Mouse (Mus musculus): ENCODE results near the gene Scn4b. TPM values are rescaled to one million over a fixed set of nuclear protein-coding genes. Genes with fewer than 3 reads are reported as not detected.

Scn4b gene
- polyA plus RNA-seq, 1 experiment from 2014 or later: 0.16 TPM

- peaks cover 35% of the 10 kb centered on the region for H3K27me3 ChIP-seq
- H3K9me3 ChIP-seq (replicated peaks): no peaks in the 10 kb centered on the region
- no peak for ATAC-seq (replicated peaks; ENCODE audit: insufficient number of reproducible peaks, insufficient read depth, low FRiP score, low read depth)
- no peak overlapping the region for H3K4me2 ChIP-seq
- WGBS: 64% methylated on average over 3 of the region's 3 CpGs
- H3K27ac ChIP-seq: no peak overlapping the region
- no peak overlapping the region for H3K9ac ChIP-seq
- H3K4me1 ChIP-seq (replicated peaks): no peaks in the 10 kb centered on the region
- no peaks in the 10 kb centered on the region for H3K36me3 ChIP-seq
- no peak overlapping the region for H3K4me3 ChIP-seq
These were observed 8.1 kb upstream of the Scn4b start for GRCm38 (mm10) chr9:45130119-45130518.

- no peak for ATAC-seq (replicated peaks; ENCODE audit: insufficient number of reproducible peaks, insufficient read depth, low FRiP score, low read depth)
- Histone ChIP-seq H3K9ac (no peak overlapping the region), H3K4me1 (replicated peaks) (peaks cover 31% of the 10 kb centered on the region), H3K9me3 (replicated peaks) (no peaks in the 10 kb centered on the region), H3K27ac (no peak overlapping the region), H3K4me2 (no peak overlapping the region), H3K36me3 (no peaks in the 10 kb centered on the region), H3K27me3 (peaks cover 67% of the 10 kb centered on the region), H3K4me3 (no peak overlapping the region)
- 25% methylated on average over 5 of the region's 5 CpGs for WGBS
These were observed 4.5 kb upstream of the Scn4b start for GRCm38 (mm10) chr9:45133484-45134310.

DNA sequence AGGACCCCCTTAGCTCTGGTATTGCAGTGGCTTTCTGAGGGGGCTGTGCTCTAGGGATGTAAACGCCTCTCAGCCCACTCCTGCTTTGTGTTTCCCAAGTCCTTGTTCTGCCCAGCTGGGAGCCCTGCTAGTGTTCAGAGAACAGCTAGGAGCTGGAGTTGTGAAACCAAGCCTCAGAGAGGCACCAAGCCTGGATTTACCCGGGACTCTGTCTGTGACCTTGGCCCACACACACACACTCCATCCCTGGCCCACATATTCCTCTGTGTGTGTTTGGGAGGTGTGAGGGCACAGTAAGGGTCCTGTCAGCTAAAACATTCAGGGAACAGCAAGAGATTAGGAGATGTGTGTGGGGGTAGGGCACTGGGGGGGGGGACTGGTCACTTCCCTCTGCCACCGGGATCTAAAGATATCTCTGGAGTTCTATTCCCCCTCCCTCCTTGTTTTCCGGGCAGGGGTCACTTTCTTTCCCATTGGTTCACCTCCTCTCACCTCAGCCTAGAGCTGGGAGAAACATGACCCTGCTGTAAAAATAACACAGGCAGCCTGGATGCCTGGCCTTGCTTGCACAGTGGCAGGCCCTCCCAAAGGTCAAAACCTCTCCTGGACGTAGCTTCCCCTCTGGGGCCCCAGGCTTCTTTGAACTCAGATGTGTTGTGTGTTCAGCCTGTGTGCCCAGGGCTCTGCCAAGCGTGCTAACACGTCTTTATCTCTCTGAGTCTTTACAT is 1.6 kb upstream of the Scn4b start:
- Histone ChIP-seq H3K4me1 (replicated peaks) (peaks cover 34% of the 10 kb centered on the region), H3K27me3 (peaks cover 82% of the 10 kb centered on the region), H3K27ac (peak overlapping the region; percentile 26; the same call in 1 of the 2 replicates), H3K4me2 (no peak overlapping the region), H3K9ac (no peak overlapping the region), H3K9me3 (replicated peaks) (no peaks in the 10 kb centered on the region), H3K4me3 (no peak overlapping the region), H3K36me3 (no peaks in the 10 kb centered on the region)
- ATAC-seq (replicated peaks; ENCODE audit: insufficient number of reproducible peaks, insufficient read depth, low FRiP score, low read depth): no peak
- WGBS: 16% methylated on average over 7 of the region's 7 CpGs

DNA sequence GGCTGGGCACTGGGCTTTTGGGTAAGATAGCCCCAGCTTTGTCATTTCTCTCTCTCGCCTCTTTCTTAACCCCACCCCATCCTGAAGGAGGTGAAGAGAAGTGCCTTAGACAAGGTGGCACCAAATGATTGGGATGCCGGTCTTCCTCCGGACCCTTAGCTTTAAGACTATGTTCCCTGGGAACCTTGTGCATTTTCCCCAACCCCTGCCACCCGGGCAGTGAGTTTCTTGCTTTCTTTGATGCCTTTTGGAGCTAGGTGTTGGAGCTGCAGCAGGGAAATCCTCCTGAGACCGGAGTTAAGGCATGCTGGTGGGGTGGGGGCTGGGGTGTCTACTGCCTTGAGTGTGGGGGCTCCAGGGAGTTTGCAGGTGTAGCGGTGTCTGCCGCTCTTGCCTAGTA is 887 bp downstream of the Scn4b start:
- H3K4me1 ChIP-seq (replicated peaks): peaks cover 34% of the 10 kb centered on the region
- no peaks in the 10 kb centered on the region for H3K36me3 ChIP-seq
- peak overlapping the region; percentile 96 for H3K4me2 ChIP-seq
- no peak overlapping the region for H3K27ac ChIP-seq
- H3K27me3 ChIP-seq: peaks cover 98% of the 10 kb centered on the region
- H3K9ac ChIP-seq: peak overlapping the region; percentile 34
- 5% methylated on average over 7 of the region's 7 CpGs for WGBS
- H3K4me3 ChIP-seq: peak overlapping the region; percentile 59
- no peaks in the 10 kb centered on the region for H3K9me3 ChIP-seq (replicated peaks)
- no peak for ATAC-seq (replicated peaks; ENCODE audit: insufficient number of reproducible peaks, insufficient read depth, low FRiP score, low read depth)

- Histone ChIP-seq H3K4me2 (no peak overlapping the region), H3K36me3 (no peaks in the 10 kb centered on the region), H3K27me3 (peaks cover 98% of the 10 kb centered on the region), H3K9me3 (replicated peaks) (no peaks in the 10 kb centered on the region), H3K4me1 (replicated peaks) (peaks cover 35% of the 10 kb centered on the region), H3K27ac (no peak overlapping the region), H3K9ac (no peak overlapping the region), H3K4me3 (no peak overlapping the region)
- no peak for ATAC-seq (replicated peaks; ENCODE audit: insufficient number of reproducible peaks, insufficient read depth, low FRiP score, low read depth)
- WGBS: 70% methylated on average over 7 of the region's 7 CpGs
These were observed 2.8 kb downstream of the Scn4b start for GRCm38 (mm10) chr9:45140945-45141344.

DNA sequence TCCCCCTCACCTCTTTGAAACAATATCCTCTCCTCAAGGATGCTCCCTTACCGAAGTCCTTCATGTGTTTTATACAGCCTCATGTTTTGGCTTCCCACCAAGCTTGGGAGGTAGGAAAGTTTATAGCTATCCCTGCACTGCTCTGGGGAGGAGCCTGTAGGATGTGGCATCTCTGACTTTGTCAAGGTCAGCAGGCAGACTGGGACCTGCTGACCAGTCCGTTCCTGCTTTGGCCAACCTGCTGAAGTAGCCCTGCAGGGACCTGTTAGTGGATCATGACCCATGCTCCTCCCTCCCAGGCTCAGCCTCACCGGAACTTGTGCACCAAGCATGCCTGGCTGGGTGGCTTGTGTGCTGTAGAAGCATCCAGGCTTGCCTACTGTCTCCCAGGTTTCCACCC is 4.5 kb downstream of the Scn4b start:
- Histone ChIP-seq H3K4me2 (no peak overlapping the region), H3K9me3 (replicated peaks) (no peaks in the 10 kb centered on the region), H3K27ac (no peak overlapping the region), H3K4me1 (replicated peaks) (peaks cover 21% of the 10 kb centered on the region), H3K4me3 (no peak overlapping the region), H3K9ac (no peak overlapping the region), H3K36me3 (no peaks in the 10 kb centered on the region), H3K27me3 (peaks cover 95% of the 10 kb centered on the region)
- ATAC-seq (replicated peaks; ENCODE audit: insufficient number of reproducible peaks, insufficient read depth, low FRiP score, low read depth): no peak
- 42% methylated on average over 3 of the region's 3 CpGs for WGBS

DNA sequence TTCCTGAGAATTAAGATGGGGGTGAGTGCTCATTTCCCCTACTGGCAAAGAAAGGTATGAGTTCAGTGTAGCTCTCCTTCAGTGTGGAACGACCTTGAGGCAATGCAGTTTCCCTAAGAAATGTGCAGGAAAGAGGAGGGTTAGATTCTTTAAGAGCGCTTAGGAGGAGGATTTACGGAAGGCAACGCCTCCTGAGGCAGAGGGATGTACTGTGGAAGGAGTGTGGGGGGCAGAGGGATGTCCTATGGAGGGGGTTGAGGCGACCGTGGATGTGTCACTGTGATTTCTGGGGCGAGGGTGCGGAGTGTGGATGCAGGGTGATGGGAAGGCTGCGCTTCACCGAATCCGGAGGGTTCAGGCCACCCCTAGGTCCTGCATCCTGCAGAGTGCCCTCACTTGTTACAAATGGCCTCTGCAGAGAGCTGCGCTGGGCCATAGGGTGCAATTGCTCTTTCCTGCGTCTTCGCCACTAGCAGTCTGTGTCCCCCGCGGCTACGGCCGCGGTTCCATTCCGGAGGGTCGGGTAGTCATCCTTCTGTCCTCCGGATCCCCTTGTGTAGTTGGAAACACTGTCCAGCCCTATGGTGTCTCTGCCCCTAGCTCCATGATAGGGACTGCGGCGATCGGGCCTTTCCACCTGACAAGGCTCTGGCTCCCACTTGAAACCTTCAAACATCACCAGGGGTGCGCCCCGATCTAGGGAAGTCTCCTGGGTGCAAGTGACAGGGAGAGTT is 7.5 kb downstream of the Scn4b start:
- Histone ChIP-seq H3K4me3 (peak overlapping the region; percentile 45), H3K4me1 (replicated peaks) (peaks cover 8% of the 10 kb centered on the region), H3K36me3 (no peaks in the 10 kb centered on the region), H3K27me3 (peaks cover 93% of the 10 kb centered on the region), H3K27ac (no peak overlapping the region), H3K4me2 (peak overlapping the region; percentile 76), H3K9ac (peak overlapping the region; percentile 17; the same call in 1 of the 2 replicates), H3K9me3 (replicated peaks) (no peaks in the 10 kb centered on the region)
- 7% methylated on average over 27 of the region's 27 CpGs for WGBS
- no peak for ATAC-seq (replicated peaks; ENCODE audit: insufficient number of reproducible peaks, insufficient read depth, low FRiP score, low read depth)

- Histone ChIP-seq H3K27ac (no peak overlapping the region), H3K36me3 (no peaks in the 10 kb centered on the region), H3K4me2 (peak overlapping the region; percentile 76), H3K4me1 (replicated peaks) (peaks cover 8% of the 10 kb centered on the region), H3K27me3 (peaks cover 91% of the 10 kb centered on the region), H3K9me3 (replicated peaks) (no peaks in the 10 kb centered on the region), H3K9ac (peak overlapping the region; percentile 17; the same call in 1 of the 2 replicates), H3K4me3 (peak overlapping the region; percentile 45)
- no peak for ATAC-seq (replicated peaks; ENCODE audit: insufficient number of reproducible peaks, insufficient read depth, low FRiP score, low read depth)
- WGBS: 1% methylated on average over 5 of the region's 5 CpGs
These were observed 8.0 kb downstream of the Scn4b start for GRCm38 (mm10) chr9:45146267-45146597.

- Histone ChIP-seq H3K9ac (no peak overlapping the region), H3K4me2 (no peak overlapping the region), H3K9me3 (replicated peaks) (no peaks in the 10 kb centered on the region), H3K27ac (no peak overlapping the region), H3K27me3 (peaks cover 65% of the 10 kb centered on the region), H3K4me1 (replicated peaks) (peaks cover 2% of the 10 kb centered on the region), H3K36me3 (no peaks in the 10 kb centered on the region), H3K4me3 (no peak overlapping the region)
- WGBS: 61% methylated on average over 1 of the region's 1 CpGs
- no peak for ATAC-seq (replicated peaks; ENCODE audit: insufficient number of reproducible peaks, insufficient read depth, low FRiP score, low read depth)
These were observed 12.7 kb downstream of the Scn4b start for GRCm38 (mm10) chr9:45150933-45151332.

GRCm38 (mm10) chr9:45153361-45153760 is 15.2 kb downstream of the Scn4b start:
- Histone ChIP-seq H3K36me3 (no peaks in the 10 kb centered on the region), H3K27me3 (peaks cover 44% of the 10 kb centered on the region), H3K4me1 (replicated peaks) (no peaks in the 10 kb centered on the region), H3K27ac (no peak overlapping the region), H3K9ac (no peak overlapping the region), H3K4me2 (no peak overlapping the region), H3K9me3 (replicated peaks) (no peaks in the 10 kb centered on the region), H3K4me3 (no peak overlapping the region)
- ATAC-seq (replicated peaks; ENCODE audit: insufficient number of reproducible peaks, insufficient read depth, low FRiP score, low read depth): no peak
- WGBS: 54% methylated on average over 7 of the region's 7 CpGs

GRCm38 (mm10) chr9:45167903-45168302 is 29.7 kb downstream of the Scn4b start:
- Histone ChIP-seq H3K27ac (no peak overlapping the region), H3K36me3 (no peaks in the 10 kb centered on the region), H3K4me1 (replicated peaks) (no peaks in the 10 kb centered on the region), H3K9ac (no peak overlapping the region), H3K4me3 (no peak overlapping the region), H3K4me2 (no peak overlapping the region), H3K9me3 (replicated peaks) (no peaks in the 10 kb centered on the region), H3K27me3 (no peaks in the 10 kb centered on the region)
- 62% methylated on average over 5 of the region's 5 CpGs for WGBS
- no peak for ATAC-seq (replicated peaks; ENCODE audit: insufficient number of reproducible peaks, insufficient read depth, low FRiP score, low read depth)
